Mouse (Mus musculus) T-helper 1 cell (primary cell): ENCODE data around the gene Cyp46a1.

Experiments used
- in situ Hi-C: fragments of 300-600 bp; cut with MboI, MseI; formaldehyde crosslinking; loops from one replicate; pipeline ENCODE4 v1.15.1; 2025; ENCODE audit warnings: high pct_unique_total_duplicates

The Cyp46a1 gene

GRCm38 (mm10) chr12:108355271-108355670, 21.1 kb downstream of the Cyp46a1 start:
- in situ Hi-C loops, result no loop called here

- in situ Hi-C loops, result no loop called here
Measured at GRCm38 (mm10) chr12:108355986-108356385, 21.8 kb downstream of the Cyp46a1 start.

GRCm38 (mm10) chr12:108363796-108364195, 29.6 kb downstream of the Cyp46a1 start:
- in situ Hi-C loops, result loop anchor here (5.0 kb wide), 1 partner anchor 134 kb away; no protein-coding TSS in a partner anchor

GRCm38 (mm10) chr12:108365340-108365739, 31.2 kb downstream of the Cyp46a1 start:
- in situ Hi-C loops, result no loop called here

- in situ Hi-C loops, result no loop called here
Measured at GRCm38 (mm10) chr12:108365868-108366267, 31.7 kb downstream of the Cyp46a1 start.

GRCm38 (mm10) chr12:108367909-108368308, 33.7 kb downstream of the Cyp46a1 start:
- in situ Hi-C loops, result no loop called here

- in situ Hi-C loops, result no loop called here
Measured at GRCm38 (mm10) chr12:108368921-108369320, 34.7 kb downstream of the Cyp46a1 start.

GRCm38 (mm10) chr12:108370596-108371428, 36.6 kb downstream of the Cyp46a1 start, which contains the start of gene Eml1:
TSS of gene Eml1 (plus strand) at chr12:108370957.
- in situ Hi-C loops, result no loop called here

GRCm38 (mm10) chr12:108371429-108371765, 37.2 kb downstream of the Cyp46a1 start:
- in situ Hi-C loops, result no loop called here

GRCm38 (mm10) chr12:108372241-108372640, 38.1 kb downstream of the Cyp46a1 start:
- in situ Hi-C loops, result no loop called here

GRCm38 (mm10) chr12:108373611-108374010, 39.4 kb downstream of the Cyp46a1 start:
- in situ Hi-C loops, result no loop called here

GRCm38 (mm10) chr12:108374689-108375088, 40.5 kb downstream of the Cyp46a1 start:
- in situ Hi-C loops, result no loop called here

- in situ Hi-C loops, result no loop called here
Measured at GRCm38 (mm10) chr12:108378379-108379133, 44.4 kb downstream of the Cyp46a1 start.

GRCm38 (mm10) chr12:108386476-108387232, 52.5 kb downstream of the Cyp46a1 start:
- in situ Hi-C loops, result no loop called here

GRCm38 (mm10) chr12:108389718-108390117, 55.5 kb downstream of the Cyp46a1 start:
- in situ Hi-C loops, result loop anchor here (5.0 kb wide), 1 partner anchor 82 kb away; the partner anchor contains the start of gene Hhipl1

- in situ Hi-C loops, result loop anchor here (5.0 kb wide), 1 partner anchor 85 kb away; the partner anchor contains the start of gene Hhipl1
Measured at GRCm38 (mm10) chr12:108392254-108393044, 58.3 kb downstream of the Cyp46a1 start.

GRCm38 (mm10) chr12:108393082-108393481, 58.9 kb downstream of the Cyp46a1 start:
- in situ Hi-C loops, result loop anchor here (5.0 kb wide), 1 partner anchor 86 kb away; the partner anchor contains the start of gene Hhipl1

- in situ Hi-C loops, result loop anchor here (5.0 kb wide), 1 partner anchor 86 kb away; the partner anchor contains the start of gene Hhipl1
Measured at GRCm38 (mm10) chr12:108393637-108394036, 59.5 kb downstream of the Cyp46a1 start.

- in situ Hi-C loops, result loop anchor here (5.0 kb wide), 1 partner anchor 87 kb away; the partner anchor contains the start of gene Hhipl1
Measured at GRCm38 (mm10) chr12:108394534-108395284, 60.5 kb downstream of the Cyp46a1 start.

GRCm38 (mm10) chr12:108395285-108395660, 61.1 kb downstream of the Cyp46a1 start:
- in situ Hi-C loops, result no loop called here
